Mouse (Mus musculus) T-helper 2 cell (primary cell): ENCODE data around the gene Fkbp2.

Experiments
- in situ Hi-C: fragments of 300-600 bp; cut with MboI, MseI; formaldehyde crosslinking; loops from one replicate; pipeline ENCODE4 v1.15.1; 2025; ENCODE audit warnings: high pct_unique_total_duplicates

Gene Fkbp2

DNA sequence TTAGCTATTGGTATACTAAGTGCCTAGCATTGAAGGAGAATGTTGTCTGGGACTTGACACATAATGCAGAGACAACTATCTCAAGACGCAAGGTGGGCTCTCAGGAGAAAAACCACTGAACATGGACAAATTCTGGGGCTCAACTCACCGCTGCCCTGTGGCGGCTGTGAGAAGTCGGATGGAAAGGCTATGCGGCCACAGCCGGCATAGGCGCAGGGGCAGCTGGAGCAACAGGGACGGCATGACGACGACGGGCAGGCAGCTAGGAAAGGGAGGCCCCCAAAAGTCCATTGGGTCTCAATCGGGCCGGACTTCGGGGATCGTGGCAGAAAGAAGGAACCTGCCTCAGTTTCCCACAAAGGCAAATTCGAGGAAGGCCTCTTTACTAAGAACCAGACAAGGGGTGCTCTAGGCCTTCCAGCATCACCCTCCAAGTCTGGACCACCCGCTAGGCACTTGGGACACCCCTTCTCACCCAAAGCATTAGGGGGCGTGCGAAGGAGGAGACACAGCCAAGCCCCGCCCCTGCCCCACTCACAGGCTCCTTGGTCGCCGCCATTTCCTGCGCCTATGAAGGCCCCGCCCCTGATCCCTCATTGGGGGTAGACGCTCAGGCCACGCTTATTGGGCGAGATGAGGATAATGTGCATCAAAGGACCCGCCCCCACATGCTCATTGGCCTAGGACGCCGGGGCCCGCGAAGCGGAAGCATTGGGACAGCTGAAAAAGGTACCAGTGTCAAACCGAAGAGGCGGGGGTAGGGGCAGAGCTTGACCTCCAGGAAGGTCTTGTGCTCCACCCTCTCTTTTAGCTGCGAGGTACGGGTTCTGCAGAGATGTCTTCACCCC lies 11.9 kb upstream of the Fkbp2 start, which contains the start of gene Dnajc4:
Dnajc4 (minus strand) TSS at position 562 of the 848 bp plus-strand sequence.
- in situ Hi-C loops, result loop anchor here (10.0 kb wide), 1 partner anchor 1753 kb away; the partner anchor contains the start of genes 1700092M07Rik and Stx5a

DNA sequence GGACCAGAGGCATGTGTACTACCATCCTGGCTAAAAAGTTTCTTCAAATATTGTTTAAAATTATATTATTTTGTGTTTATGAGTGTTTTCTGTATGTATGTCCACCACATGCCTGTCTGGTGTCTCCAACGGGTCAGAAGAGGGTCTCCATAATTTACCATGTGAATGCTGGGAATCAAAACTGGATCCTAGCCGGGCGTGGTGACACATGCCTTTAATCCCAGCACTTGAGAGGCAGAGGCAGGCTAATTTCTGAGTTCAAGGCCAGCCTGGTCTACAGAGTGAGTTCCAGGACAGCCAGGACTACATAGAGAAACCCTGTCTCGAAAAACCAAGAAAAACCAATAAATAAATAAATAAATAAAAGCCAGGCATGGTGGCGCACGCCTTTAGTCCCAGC lies 10.9 kb upstream of the Fkbp2 start:
- in situ Hi-C loops, result loop anchor here (10.0 kb wide), 1 partner anchor 1754 kb away; the partner anchor contains the start of genes 1700092M07Rik and Stx5a

DNA sequence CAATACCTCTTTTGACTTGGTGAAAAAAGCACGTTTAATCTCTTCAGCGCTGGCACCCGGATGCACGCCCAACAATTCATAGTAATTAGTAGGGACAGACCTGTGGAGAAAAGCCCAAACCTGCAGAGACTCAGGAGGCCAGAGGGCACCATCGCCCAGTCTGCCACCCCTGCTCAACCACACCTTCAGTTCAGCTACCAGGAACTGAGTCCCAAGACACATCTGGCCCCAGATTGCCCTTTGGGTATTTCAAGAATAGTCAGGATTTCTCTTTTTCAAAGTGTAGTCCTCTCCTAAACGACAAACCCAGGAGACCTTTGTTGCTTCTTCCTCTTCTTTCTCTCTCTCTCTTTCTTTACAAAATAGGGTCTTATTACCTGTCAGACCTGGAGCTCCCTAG lies 10.4 kb upstream of the Fkbp2 start:
- in situ Hi-C loops, result loop anchor here (10.0 kb wide), 1 partner anchor 1754 kb away; the partner anchor contains the start of genes 1700092M07Rik and Stx5a

GRCm38 (mm10) chr19:6989251-6989650 lies 8.9 kb upstream of the Fkbp2 start:
- in situ Hi-C loops, result no loop called here

GRCm38 (mm10) chr19:6987904-6988285 lies 7.6 kb upstream of the Fkbp2 start:
- in situ Hi-C loops, result no loop called here

GRCm38 (mm10) chr19:6987061-6987903 lies 7.0 kb upstream of the Fkbp2 start, which contains the start of gene Vegfb:
Gene Vegfb (minus strand): TSS chr19:6987651.
- in situ Hi-C loops, result no loop called here

GRCm38 (mm10) chr19:6985951-6986708 lies 5.8 kb upstream of the Fkbp2 start:
- in situ Hi-C loops, result no loop called here

DNA sequence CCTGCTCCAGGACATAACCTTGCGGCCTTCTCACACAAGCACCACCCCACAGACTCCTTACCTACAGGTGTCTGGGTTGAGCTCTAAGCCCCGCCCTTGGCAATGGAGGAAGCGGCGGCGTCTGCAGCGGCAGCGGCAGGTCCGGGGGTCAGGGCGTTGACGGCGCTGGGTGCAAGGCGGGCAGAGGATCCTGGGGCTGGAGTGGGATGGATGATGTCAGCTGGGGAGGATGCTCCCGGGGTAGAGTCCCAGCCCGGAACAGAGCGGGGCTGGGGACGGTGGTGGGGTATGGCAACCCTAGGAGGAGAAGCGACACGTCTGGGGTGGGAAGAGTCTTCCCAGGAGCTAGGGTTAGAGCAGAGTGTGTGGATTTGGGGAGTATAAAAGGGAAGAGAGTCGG lies 5.0 kb upstream of the Fkbp2 start:
- in situ Hi-C loops, result no loop called here

DNA sequence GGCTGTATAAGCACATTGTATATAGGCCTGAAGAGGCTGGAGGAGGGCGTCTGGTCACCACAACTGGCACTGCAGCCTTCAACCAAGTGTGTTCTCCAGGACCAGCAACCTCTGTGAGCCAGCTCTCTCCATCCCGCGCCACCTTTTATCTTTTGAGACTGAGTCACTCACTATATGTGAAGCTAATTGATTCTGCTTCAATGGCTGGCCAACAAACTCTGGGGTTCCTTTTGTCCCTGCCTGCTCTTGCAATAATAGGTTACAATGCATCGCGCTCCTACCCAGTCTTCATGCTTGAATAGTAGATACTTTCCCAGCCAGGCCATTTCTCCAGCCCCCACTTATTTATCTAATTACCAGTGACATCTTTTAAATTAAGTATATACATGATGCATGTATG lies 3.3 kb upstream of the Fkbp2 start:
- in situ Hi-C loops, result no loop called here

DNA sequence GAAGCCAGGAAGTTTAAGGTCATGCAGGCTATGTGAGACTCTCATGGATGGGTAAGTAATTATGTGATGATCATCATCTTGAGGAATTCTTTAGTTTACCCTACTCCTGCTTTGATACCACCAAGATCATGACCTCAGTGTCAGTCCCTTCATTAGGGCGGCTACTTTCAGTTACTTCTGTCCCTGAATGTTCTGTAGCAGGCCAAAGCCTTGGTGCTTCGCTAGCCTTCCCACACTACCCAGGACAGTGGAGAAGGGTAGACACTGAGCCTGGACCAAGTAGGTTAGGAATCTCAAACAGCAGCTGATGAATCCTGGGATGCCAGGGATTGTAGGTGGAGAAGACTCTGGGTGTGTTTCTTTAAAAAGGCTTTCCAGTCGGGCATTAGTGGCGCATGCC lies 1.2 kb upstream of the Fkbp2 start:
- in situ Hi-C loops, result no loop called here

DNA sequence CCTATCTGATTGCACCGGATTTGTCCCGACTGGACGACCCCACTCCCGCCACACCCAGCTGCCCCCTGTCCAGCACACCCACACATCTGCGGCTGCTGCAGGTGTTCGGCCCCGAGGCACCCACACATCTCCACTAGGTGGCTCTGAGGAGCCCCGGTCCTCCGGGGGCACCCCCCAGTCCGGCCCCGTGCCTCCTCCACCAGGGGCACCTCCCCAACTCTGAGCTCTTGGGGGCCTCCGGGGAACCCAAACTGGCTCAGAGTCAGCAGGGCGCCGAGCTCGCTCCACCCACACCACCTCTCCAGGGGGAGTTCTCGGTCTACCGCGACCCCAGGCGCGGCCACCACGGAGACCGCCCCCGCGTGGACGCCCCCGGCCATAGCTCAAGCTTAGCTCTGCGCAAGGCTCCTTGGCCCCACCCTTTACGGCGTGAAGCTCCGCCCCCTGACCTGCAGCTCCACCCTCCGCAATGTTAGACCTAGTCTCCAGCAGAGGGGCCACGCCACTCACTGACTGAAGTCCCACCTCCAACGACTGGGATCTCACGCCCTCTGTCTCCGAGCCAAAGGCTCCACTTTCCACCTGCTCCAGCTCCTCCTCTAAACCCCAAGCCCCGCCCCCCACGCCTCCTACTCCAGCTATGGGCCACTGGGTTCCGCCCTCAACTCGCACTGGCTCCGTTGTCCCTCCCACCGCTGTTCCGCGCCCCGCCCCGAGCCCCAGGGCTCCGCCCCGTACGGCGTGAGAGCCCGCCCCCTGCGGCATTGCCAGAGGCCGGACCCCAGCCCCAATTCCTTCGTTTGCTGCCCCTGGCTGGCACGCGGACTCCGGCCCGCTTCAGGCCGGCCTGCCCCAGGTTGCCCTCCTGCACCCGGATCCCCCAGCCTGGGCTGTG lies 568 bp downstream of the Fkbp2 start:
- in situ Hi-C loops, result loop anchor here (5.0 kb wide), 2 partner anchors 42 to 67 kb away; partner anchors contain the start of gene Prdx5

- in situ Hi-C loops, result loop anchor here (5.0 kb wide), 2 partner anchors 42 to 67 kb away; partner anchors contain the start of gene Prdx5
Measured at GRCm38 (mm10) chr19:6979001-6979479, 1.3 kb downstream of the Fkbp2 start.

DNA sequence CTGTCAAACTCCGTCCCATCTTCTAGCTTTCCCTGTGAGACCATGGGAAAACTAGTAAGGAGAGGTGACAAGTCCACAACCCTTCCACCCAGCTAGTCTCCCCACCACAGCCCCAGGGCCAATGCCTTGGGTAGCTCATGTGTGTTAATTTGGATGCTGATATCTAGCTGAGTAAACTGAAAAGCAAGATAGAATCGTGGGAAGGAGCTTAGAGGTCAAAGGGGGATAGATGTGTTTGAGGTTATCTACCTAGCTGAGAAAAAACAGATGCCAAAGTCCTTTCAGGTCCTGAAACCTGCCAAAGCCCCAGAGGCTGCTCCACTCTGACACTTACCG lies 1.7 kb downstream of the Fkbp2 start:
- in situ Hi-C loops, result loop anchor here (5.0 kb wide), 2 partner anchors 41 to 66 kb away; partner anchors contain the start of gene Prdx5

DNA sequence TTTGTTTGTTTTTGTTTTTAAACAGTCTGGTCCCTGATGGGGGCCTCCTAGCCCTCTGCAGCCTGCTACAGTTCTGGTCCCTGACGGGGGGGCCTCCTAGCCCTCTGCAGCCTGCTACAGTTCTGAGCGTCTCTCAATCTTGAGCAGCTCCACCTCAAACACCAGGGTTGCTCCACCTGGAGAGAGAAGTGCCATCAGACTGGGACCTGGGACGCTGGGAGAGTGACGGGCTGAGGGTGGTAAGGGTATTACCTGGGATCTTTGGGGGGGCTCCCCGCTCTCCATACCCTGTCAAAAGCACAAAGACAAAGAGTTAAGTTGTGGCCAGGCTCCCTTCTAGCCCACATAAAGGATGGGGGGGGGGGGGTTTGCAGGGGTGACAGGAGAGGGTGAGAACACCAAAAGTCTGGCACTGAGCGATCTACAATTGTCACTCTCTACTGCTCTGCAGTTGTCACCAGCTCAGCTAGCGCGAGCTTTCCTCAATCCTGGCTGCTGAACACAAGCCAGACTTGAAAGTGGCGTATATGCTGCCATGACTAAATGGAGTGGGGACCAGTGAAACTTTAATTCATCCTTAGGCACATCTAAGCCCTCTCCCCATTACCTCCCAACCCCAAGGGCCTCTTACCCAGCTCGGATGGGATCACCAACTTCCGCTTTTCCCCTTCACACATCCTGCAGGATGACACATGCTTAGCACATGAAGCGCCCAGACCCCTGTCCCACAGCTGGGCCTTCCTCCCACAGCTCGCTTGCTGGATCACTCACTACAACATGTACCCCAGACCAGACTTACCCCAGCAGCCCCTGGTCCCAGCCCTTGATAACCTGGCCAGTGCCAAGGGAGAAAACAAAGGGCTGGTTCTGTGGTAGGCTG lies 2.3 kb downstream of the Fkbp2 start:
- in situ Hi-C loops, result loop anchor here (5.0 kb wide), 2 partner anchors 41 to 66 kb away; partner anchors contain the start of gene Prdx5

GRCm38 (mm10) chr19:6975537-6976521 lies 4.5 kb downstream of the Fkbp2 start, which contains the start of gene Plcb3:
Gene Plcb3 (minus strand): TSS chr19:6976470.
- in situ Hi-C loops, result loop anchor here (5.0 kb wide), 2 partner anchors 39 to 64 kb away; partner anchors contain the start of gene Prdx5

DNA sequence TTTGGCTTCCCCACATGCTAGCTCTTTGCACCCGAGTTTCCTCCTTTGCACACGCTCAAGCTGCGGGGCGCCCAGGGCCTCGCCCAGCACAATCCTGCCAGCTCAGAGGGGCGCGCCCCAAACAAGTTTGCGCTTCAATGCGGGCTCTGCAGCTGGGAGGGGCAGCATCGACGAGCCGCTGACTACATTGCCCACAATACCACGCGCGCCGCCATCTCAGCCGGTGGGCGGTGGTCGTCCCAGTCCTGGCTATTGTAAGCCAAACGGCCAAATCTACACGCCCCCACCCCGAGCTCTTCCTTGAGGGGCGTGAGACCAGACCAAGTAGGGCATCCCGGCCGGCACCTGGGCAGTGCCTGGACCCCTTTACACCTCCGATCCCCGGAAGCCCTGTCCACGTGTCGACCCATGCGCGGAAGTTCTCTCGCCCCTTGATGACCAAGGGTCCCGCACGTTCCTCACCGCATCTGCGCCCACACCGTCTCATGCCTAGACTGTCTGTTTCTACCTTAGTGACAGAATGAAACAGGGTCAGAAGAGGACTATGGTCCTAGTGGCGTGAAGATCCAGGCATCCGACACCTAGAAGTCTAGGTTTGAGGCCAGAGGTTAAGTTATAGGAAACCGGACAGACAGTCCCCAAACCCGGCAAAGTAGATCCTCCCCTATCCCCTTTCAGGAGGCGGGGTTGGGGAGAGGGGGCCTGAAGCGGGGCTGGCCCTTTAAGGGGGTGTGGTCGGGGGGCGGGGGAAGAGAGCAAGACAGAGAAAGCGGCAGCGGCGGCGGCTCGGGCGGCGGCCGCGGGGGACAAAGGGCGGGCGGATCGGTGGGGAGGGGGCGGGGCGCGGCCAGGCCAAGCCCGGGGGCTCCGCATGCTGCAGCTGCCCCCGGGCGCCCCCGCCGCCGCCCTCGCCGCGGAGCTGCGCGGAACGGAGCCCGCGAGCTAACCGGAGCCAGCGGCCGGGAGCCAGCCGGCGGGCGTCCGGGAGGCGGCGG lies 5.8 kb downstream of the Fkbp2 start, which contains the start of gene Ppp1r14b:
Ppp1r14b (plus strand) TSS at position 758 of the 995 bp plus-strand sequence.
- in situ Hi-C loops, result loop anchor here (5.0 kb wide), 2 partner anchors 37 to 62 kb away; partner anchors contain the start of gene Prdx5
